Mouse (Mus musculus) embryonic facial prominence, embryonic 11.5 days (tissue): Measurements from ENCODE around the gene Abcg5. TPM values are rescaled to one million over a fixed set of nuclear protein-coding genes. Genes with fewer than 3 reads are reported as not detected.

Experiments used
- ATAC-seq: fragments of 200-750 bp; cut with Nextera tagmentation; replicated peaks from 2 replicates; pipeline ENCODE4 v1.8.0; 2017; ENCODE audit warnings: low read depth; ENCODE audit not compliant: insufficient number of reproducible peaks, low FRiP score, low TSS enrichment
- DNase-seq: peaks from one replicate; pipeline ENCODE4 v3.0.0-alpha.2; 2015; ENCODE audit warnings: low spot score
- H3K27ac ChIP-seq: fragments of 300-500 bp; sonication (generic); replicated peaks from 2 replicates; pipeline ENCODE4 v1.5.1; 2014; ENCODE audit warnings: mild to moderate bottlenecking, low read depth, low read length, control low read depth
- H3K27me3 ChIP-seq: fragments of 300-500 bp; sonication (generic); 2 replicates; pipeline ENCODE4 v1.6.1; 2014; ENCODE audit warnings: mild to moderate bottlenecking, low read length, moderate library complexity, mixed read lengths; ENCODE audit not compliant: control insufficient read depth, insufficient read depth
- H3K36me3 ChIP-seq: fragments of 300-500 bp; sonication (generic); replicated peaks from 2 replicates; pipeline ENCODE4 v1.6.1; 2014; ENCODE audit warnings: low read depth, mild to moderate bottlenecking, low read length, moderate library complexity, mixed read lengths; ENCODE audit not compliant: control insufficient read depth, insufficient read depth
- H3K4me1 ChIP-seq: fragments of 300-500 bp; sonication (generic); 2 replicates; pipeline ENCODE4 v1.6.1; 2014; ENCODE audit warnings: low read length, mixed read lengths; ENCODE audit not compliant: control insufficient read depth, insufficient read depth
- H3K4me2 ChIP-seq: fragments of 300-500 bp; sonication (generic); 2 replicates; pipeline ENCODE4 v1.6.1; 2014; ENCODE audit warnings: low read depth, mild to moderate bottlenecking, control low read depth, low read length, moderate library complexity
- H3K4me3 ChIP-seq: fragments of 300-500 bp; sonication (generic); 2 replicates; pipeline ENCODE4 v1.5.1; 2014; ENCODE audit warnings: low read depth, low read length, control low read depth
- H3K9ac ChIP-seq: fragments of 300-500 bp; sonication (generic); replicated peaks from 2 replicates; pipeline ENCODE4 v1.6.1; 2014; ENCODE audit warnings: mild to moderate bottlenecking, control low read depth, low read length
- H3K9me3 ChIP-seq: fragments of 300-500 bp; sonication (generic); replicated peaks from 2 replicates; pipeline ENCODE4 v1.6.1; 2016; ENCODE audit warnings: mild to moderate bottlenecking, low read length, inconsistent platforms, mixed read lengths; ENCODE audit not compliant: control insufficient read depth
- WGBS: fragments of 180-500 bp; shearing (Covaris S2); extraction: QIAGEN DNeasy Blood & Tissue Kit; methylation state at CpG from one replicate; pipeline ENCODE4 v1.1.7; 2014; 5-methylcytosine and 5-hydroxymethylcytosine counted together
- polyA plus RNA-seq: library from polyadenylated mRNA; unstranded; fragments of >200 nt; fragmentation: Nextera tagmentation; extraction: Ambion mirVana; gene quantifications from 2 replicates; pipeline ENCODE4 v1.2.1, GENCODE M21; 2014

The Abcg5 gene
- polyA plus RNA-seq, 1 experiment from 2014 or later, result 2.5 TPM

- H3K27me3 ChIP-seq, result no peaks in the 10 kb centered on the region
- peak within 1 kb of the TSS; percentile 57 for H3K4me3 ChIP-seq
- H3K36me3 ChIP-seq, result no peaks in the 10 kb centered on the region
- WGBS, result under 1% methylated on average over 21 of the region's 25 CpGs
- peak within 1 kb of the TSS; percentile 43 for H3K27ac ChIP-seq
- no peaks in the 10 kb centered on the region for H3K4me1 ChIP-seq
- DNase-seq (peak; percentile 99), ATAC-seq (peak; percentile 93)
- H3K9ac ChIP-seq, result peak within 1 kb of the TSS; percentile 64
- peak within 1 kb of the TSS; percentile 68 for H3K4me2 ChIP-seq
- no peaks in the 10 kb centered on the region for H3K9me3 ChIP-seq
These were observed 56.4 kb downstream of the Abcg5 start, which contains the start of gene Dync2li1 for GRCm38 (mm10) chr17:84626276-84626856. TSS of gene Dync2li1 (plus strand) at chr17:84626496.

DNA sequence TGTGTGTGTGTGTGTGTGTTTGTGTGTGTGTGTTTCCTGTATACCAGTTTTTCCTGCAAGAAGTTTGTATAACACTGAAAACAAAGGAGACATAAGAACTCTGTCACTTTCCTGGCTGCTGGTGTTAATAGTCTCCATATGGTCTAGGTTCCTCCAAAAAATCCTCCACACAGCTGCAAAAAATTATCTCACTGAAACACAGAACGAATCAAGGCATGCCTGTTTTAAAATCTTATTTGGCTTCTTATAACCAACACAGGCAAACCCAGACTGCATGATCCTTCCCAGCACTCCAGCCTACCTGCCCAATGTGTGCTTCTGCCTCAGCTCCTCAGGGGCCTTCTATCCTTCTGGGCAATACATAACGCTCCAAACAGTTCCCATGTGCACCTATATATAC lies 59.9 kb downstream of the Abcg5 start:
- Histone ChIP-seq H3K9ac (no peak overlapping the region), H3K9me3 (no peaks in the 10 kb centered on the region), H3K27me3 (no peaks in the 10 kb centered on the region), H3K27ac (peak overlapping the region; percentile 79), H3K4me3 (no peak overlapping the region), H3K4me2 (no peak overlapping the region), H3K4me1 (no peaks in the 10 kb centered on the region), H3K36me3 (no peaks in the 10 kb centered on the region)
- WGBS, result 22% methylated on average over 2 of the region's 2 CpGs
- DNase-seq, result peak; percentile 90
- ATAC-seq, result no peak

DNA sequence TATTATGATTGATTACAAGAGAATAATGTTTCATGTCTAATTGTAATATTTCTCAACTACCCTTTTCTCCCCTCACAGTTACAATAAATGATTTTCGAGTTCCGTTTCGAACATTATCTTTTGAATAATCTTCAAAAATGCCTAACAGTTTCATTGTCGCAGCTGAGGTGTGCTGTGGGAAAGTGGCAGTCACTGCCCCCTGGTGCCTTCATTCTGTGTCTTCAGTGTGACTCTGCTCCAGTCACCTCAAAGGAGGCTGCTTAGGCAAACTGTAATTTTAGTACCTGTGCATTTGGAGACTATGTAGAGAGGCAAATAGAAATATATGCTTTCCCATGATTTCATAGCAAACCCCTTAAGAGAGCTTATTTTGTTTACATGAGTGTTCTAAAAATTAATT lies 60.8 kb downstream of the Abcg5 start:
- ATAC-seq, result no peak
- H3K27ac ChIP-seq, result no peak overlapping the region

DNA sequence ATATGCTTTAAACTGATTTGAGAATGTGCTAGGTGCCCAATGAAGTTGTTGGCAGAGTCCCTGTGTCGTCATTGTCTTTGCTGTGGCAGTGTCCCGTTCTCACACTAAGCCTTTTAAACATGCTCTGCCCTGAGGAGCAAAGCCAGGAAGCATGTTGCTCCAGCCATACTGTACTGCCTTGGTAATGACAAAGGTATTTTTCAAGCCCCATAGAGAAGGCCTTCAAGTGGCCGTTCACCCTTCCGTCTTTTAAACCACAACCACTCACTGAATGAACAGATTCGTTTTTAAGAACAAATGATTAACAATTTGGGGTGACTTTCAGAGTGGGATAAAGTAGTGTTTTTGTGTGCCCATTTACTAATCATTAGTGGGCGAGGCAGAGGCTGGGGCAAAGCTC lies 61.6 kb downstream of the Abcg5 start:
- Histone ChIP-seq H3K27me3 (no peaks in the 10 kb centered on the region), H3K27ac (no peak overlapping the region), H3K9ac (no peak overlapping the region), H3K4me2 (no peak overlapping the region), H3K36me3 (no peaks in the 10 kb centered on the region), H3K4me1 (no peaks in the 10 kb centered on the region), H3K9me3 (no peaks in the 10 kb centered on the region), H3K4me3 (no peak overlapping the region)
- WGBS, result 84% methylated on average over 6 of the region's 6 CpGs
- no peak for DNase-seq
- ATAC-seq, result no peak

More for the DNA sequence above, 60.8 kb downstream of the Abcg5 start:
- Histone ChIP-seq H3K4me2 (no peak overlapping the region), H3K4me3 (no peak overlapping the region), H3K9me3 (no peaks in the 10 kb centered on the region), H3K9ac (no peak overlapping the region), H3K4me1 (no peaks in the 10 kb centered on the region), H3K36me3 (no peaks in the 10 kb centered on the region), H3K27me3 (no peaks in the 10 kb centered on the region)
- no peak for DNase-seq
- WGBS, result 79% methylated on average over 4 of the region's 4 CpGs

DNA sequence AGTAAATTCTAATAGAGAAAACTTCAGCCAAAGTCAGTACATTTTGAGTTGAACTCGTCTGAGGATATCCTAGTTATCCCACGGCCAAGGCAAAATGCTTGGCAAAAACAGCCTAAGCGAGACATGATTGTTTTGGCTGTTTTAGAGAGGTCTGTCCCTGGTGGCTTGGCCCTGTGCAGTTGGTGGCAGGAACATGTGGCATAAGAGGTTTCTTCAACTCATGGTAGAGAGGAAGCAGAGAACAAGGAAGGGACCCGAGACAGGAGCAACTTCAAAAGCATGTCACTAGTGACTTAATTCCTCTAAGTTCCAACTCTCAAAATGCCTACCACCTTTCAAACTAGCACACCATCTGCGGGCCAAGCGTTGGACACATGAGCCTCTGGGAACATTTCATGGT lies 62.2 kb downstream of the Abcg5 start:
- no peak overlapping the region for H3K9ac ChIP-seq
- no peak overlapping the region for H3K4me2 ChIP-seq
- ATAC-seq (no peak), DNase-seq (no peak)
- no peaks in the 10 kb centered on the region for H3K9me3 ChIP-seq
- H3K27ac ChIP-seq, result no peak overlapping the region
- H3K36me3 ChIP-seq, result no peaks in the 10 kb centered on the region
- H3K4me1 ChIP-seq, result no peaks in the 10 kb centered on the region
- no peaks in the 10 kb centered on the region for H3K27me3 ChIP-seq
- no peak overlapping the region for H3K4me3 ChIP-seq
- 84% methylated on average over 6 of the region's 6 CpGs for WGBS

GRCm38 (mm10) chr17:84620076-84620475 lies 62.7 kb downstream of the Abcg5 start:
- 75% methylated on average over 3 of the region's 3 CpGs for WGBS
- no peak for ATAC-seq
- H3K9me3 ChIP-seq, result no peaks in the 10 kb centered on the region
- DNase-seq, result no peak
- no peaks in the 10 kb centered on the region for H3K4me1 ChIP-seq
- no peak overlapping the region for H3K9ac ChIP-seq
- H3K27me3 ChIP-seq, result no peaks in the 10 kb centered on the region
- no peak overlapping the region for H3K4me3 ChIP-seq
- no peak overlapping the region for H3K4me2 ChIP-seq
- H3K27ac ChIP-seq, result no peak overlapping the region
- H3K36me3 ChIP-seq, result no peaks in the 10 kb centered on the region

DNA sequence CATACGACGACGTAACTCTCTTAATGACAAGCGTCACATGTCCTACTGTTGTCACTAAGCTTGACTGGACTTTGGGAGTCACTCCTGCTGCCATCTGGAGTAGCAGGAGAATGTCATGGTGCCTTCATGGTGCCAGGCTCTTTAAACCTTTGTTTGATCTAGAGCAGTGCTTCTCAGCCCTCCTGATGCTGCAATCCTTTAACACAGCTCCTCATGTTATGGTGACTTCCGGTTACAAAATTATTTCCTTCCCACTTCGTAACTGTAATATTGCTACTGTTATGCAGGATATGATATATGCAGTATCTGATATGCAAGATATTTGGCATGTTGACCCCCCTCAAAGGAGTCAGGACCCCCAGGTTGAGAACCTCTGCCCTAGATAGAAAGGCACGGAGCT lies 63.7 kb downstream of the Abcg5 start:
- 85% methylated on average over 7 of the region's 7 CpGs for WGBS
- H3K4me2 ChIP-seq, result no peak overlapping the region
- ATAC-seq, result no peak
- no peaks in the 10 kb centered on the region for H3K4me1 ChIP-seq
- no peak overlapping the region for H3K4me3 ChIP-seq
- H3K36me3 ChIP-seq, result no peaks in the 10 kb centered on the region
- no peaks in the 10 kb centered on the region for H3K27me3 ChIP-seq
- H3K9ac ChIP-seq, result no peak overlapping the region
- H3K9me3 ChIP-seq, result no peaks in the 10 kb centered on the region
- no peak for DNase-seq
- no peak overlapping the region for H3K27ac ChIP-seq

DNA sequence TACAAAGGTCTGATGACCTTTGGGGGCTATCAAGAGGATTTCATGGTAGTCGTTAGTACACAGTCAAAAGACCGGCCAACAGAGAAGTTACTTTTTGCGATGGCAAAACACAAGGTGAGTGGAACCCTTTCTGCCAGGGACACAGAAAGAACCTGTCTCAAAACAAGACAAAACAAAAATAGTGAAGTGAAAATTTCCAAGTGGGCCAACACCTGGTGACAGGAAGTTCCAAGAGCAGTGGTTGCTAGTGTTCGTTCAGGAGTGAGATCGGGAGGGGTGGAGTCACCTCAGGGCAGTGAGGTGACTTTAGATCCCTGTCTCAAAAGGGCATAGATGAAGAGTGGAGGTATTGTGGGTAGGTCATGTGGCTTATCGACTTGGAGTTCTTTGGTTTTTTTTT lies 64.9 kb downstream of the Abcg5 start:
- no peak for DNase-seq
- Histone ChIP-seq H3K36me3 (no peaks in the 10 kb centered on the region; the same call in 1 of the 2 replicates), H3K4me1 (no peaks in the 10 kb centered on the region), H3K9ac (no peak overlapping the region), H3K9me3 (no peaks in the 10 kb centered on the region), H3K27ac (no peak overlapping the region), H3K4me2 (no peak overlapping the region), H3K27me3 (no peaks in the 10 kb centered on the region), H3K4me3 (no peak overlapping the region)
- no peak for ATAC-seq
- WGBS, result 92% methylated on average over 6 of the region's 6 CpGs
